Mouse (Mus musculus): ENCODE data around the gene Gm21988. TPM values are rescaled to one million over a fixed set of nuclear protein-coding genes. Genes with fewer than 3 reads are reported as not detected.
A peak's percentile ranks its signal among the peaks of the same experiment; 100 is the strongest.

Gene Gm21988
- polyA plus RNA-seq, 1 experiment from 2014 or later = 11.5 TPM

- ATAC-seq (ENCODE audit: insufficient read depth, low FRiP score, low TSS enrichment) (no peak), DNase-seq (ENCODE audit: low spot score) (no peak)
- Histone ChIP-seq H3K9ac (ENCODE audit: low read length) (no peak overlapping the region), H3K4me1 (ENCODE audit: control insufficient read depth, insufficient read depth, low read length) (peaks cover 13% of the 10 kb centered on the region), H3K4me2 (ENCODE audit: low read depth) (no peak overlapping the region), H3K27me3 (ENCODE audit: control insufficient read depth, insufficient read depth, low read length) (no peaks in the 10 kb centered on the region), H3K36me3 (ENCODE audit: control insufficient read depth, insufficient read depth, low read length) (no peaks in the 10 kb centered on the region), H3K4me3 (ENCODE audit: low read depth, low read length) (no peak overlapping the region), H3K9me3 (ENCODE audit: control insufficient read depth, low read length) (no peaks in the 10 kb centered on the region), H3K27ac (ENCODE audit: low read depth, low read length) (no peak overlapping the region)
- WGBS = 64% methylated on average over 11 of the region's 11 CpGs
Measured at GRCm38 (mm10) chr11:70242591-70242990, 3.0 kb upstream of the Gm21988 start.

- peak overlapping the region; percentile 88 for H3K9ac ChIP-seq (ENCODE audit: low read length)
- H3K4me2 ChIP-seq (ENCODE audit: low read depth) = peak overlapping the region; percentile 97
- no peaks in the 10 kb centered on the region for H3K27me3 ChIP-seq (ENCODE audit: control insufficient read depth, insufficient read depth, low read length)
- H3K4me1 ChIP-seq (ENCODE audit: control insufficient read depth, insufficient read depth, low read length) = peaks cover 18% of the 10 kb centered on the region
- H3K4me3 ChIP-seq (ENCODE audit: low read depth, low read length) = peak overlapping the region; percentile 94
- DNase-seq (ENCODE audit: low spot score) (no peak), ATAC-seq (ENCODE audit: insufficient read depth, low FRiP score, low TSS enrichment) (no peak)
- H3K9me3 ChIP-seq (ENCODE audit: control insufficient read depth, low read length) = no peaks in the 10 kb centered on the region
- H3K27ac ChIP-seq (ENCODE audit: low read depth, low read length) = peak overlapping the region; percentile 21; the same call in 1 of the 2 replicates
- 0 out of 2 replicates have a peak, but pooled peaks cover 4% of the 10 kb centered on the region for H3K36me3 ChIP-seq (ENCODE audit: control insufficient read depth, insufficient read depth, low read length)
- 14% methylated on average over 23 of the region's 23 CpGs for WGBS
Measured at GRCm38 (mm10) chr11:70238591-70239440, 814 bp downstream of the Gm21988 start.

GRCm38 (mm10) chr11:70237457-70238167, 2.0 kb downstream of the Gm21988 start, which contains the start of gene 0610010K14Rik:
TSS of gene 0610010K14Rik (minus strand) at chr11:70237914.
- peak within 1 kb of the TSS; percentile 88 for H3K9ac ChIP-seq (ENCODE audit: low read length)
- H3K27ac ChIP-seq (ENCODE audit: low read depth, low read length) = peak within 1 kb of the TSS; percentile 88
- ATAC-seq (ENCODE audit: insufficient read depth, low FRiP score, low TSS enrichment) (peak; percentile 92), DNase-seq (ENCODE audit: low spot score) (peak; percentile 97)
- no peaks in the 10 kb centered on the region for H3K9me3 ChIP-seq (ENCODE audit: control insufficient read depth, low read length)
- WGBS = under 1% methylated on average over 45 of the region's 70 CpGs
- H3K27me3 ChIP-seq (ENCODE audit: control insufficient read depth, insufficient read depth, low read length) = no peaks in the 10 kb centered on the region
- H3K36me3 ChIP-seq (ENCODE audit: control insufficient read depth, insufficient read depth, low read length) = 0 out of 2 replicates have a peak, but pooled peaks cover 4% of the 10 kb centered on the region
- H3K4me2 ChIP-seq (ENCODE audit: low read depth) = peak within 1 kb of the TSS; percentile 97
- H3K4me3 ChIP-seq (ENCODE audit: low read depth, low read length) = peak within 1 kb of the TSS; percentile 94
- peaks cover 18% of the 10 kb centered on the region for H3K4me1 ChIP-seq (ENCODE audit: control insufficient read depth, insufficient read depth, low read length)

- ATAC-seq (ENCODE audit: insufficient read depth, low FRiP score, low TSS enrichment) (no peak), DNase-seq (ENCODE audit: low spot score) (no peak)
- H3K4me1 ChIP-seq (ENCODE audit: control insufficient read depth, insufficient read depth, low read length) = peaks cover 18% of the 10 kb centered on the region
- H3K36me3 ChIP-seq (ENCODE audit: control insufficient read depth, insufficient read depth, low read length) = 0 out of 2 replicates have a peak, but pooled peaks cover 4% of the 10 kb centered on the region
- peak overlapping the region; percentile 82 for H3K9ac ChIP-seq (ENCODE audit: low read length)
- no peaks in the 10 kb centered on the region for H3K9me3 ChIP-seq (ENCODE audit: control insufficient read depth, low read length)
- H3K27ac ChIP-seq (ENCODE audit: low read depth, low read length) = no peak overlapping the region
- no peaks in the 10 kb centered on the region for H3K27me3 ChIP-seq (ENCODE audit: control insufficient read depth, insufficient read depth, low read length)
- H3K4me2 ChIP-seq (ENCODE audit: low read depth) = peak overlapping the region; percentile 97
- peak overlapping the region; percentile 94 for H3K4me3 ChIP-seq (ENCODE audit: low read depth, low read length)
- 56% methylated on average over 7 of the region's 7 CpGs for WGBS
Measured at GRCm38 (mm10) chr11:70236717-70237116, 2.9 kb downstream of the Gm21988 start.

GRCm38 (mm10) chr11:70235254-70235900, 4.3 kb downstream of the Gm21988 start:
- H3K9me3 ChIP-seq (ENCODE audit: control insufficient read depth, low read length) = no peaks in the 10 kb centered on the region
- H3K4me3 ChIP-seq (ENCODE audit: low read depth, low read length) = no peak overlapping the region
- no peak overlapping the region for H3K9ac ChIP-seq (ENCODE audit: low read length)
- ATAC-seq (ENCODE audit: insufficient read depth, low FRiP score, low TSS enrichment) = no peak
- DNase-seq (ENCODE audit: low spot score) = peak; percentile 1
- 92% methylated on average over 12 of the region's 12 CpGs for WGBS
- H3K36me3 ChIP-seq (ENCODE audit: control insufficient read depth, insufficient read depth, low read length) = 0 out of 2 replicates have a peak, but pooled peaks cover 4% of the 10 kb centered on the region
- no peak overlapping the region for H3K4me2 ChIP-seq (ENCODE audit: low read depth)
- H3K27me3 ChIP-seq (ENCODE audit: control insufficient read depth, insufficient read depth, low read length) = peaks cover under 1% of the 10 kb centered on the region
- no peak overlapping the region for H3K27ac ChIP-seq (ENCODE audit: low read depth, low read length)
- H3K4me1 ChIP-seq (ENCODE audit: control insufficient read depth, insufficient read depth, low read length) = peaks cover 16% of the 10 kb centered on the region

GRCm38 (mm10) chr11:70234497-70234896, 5.1 kb downstream of the Gm21988 start:
- WGBS = 89% methylated on average over 8 of the region's 8 CpGs
- Histone ChIP-seq H3K4me3 (ENCODE audit: low read depth, low read length) (no peak overlapping the region), H3K9me3 (ENCODE audit: control insufficient read depth, low read length) (no peaks in the 10 kb centered on the region), H3K36me3 (ENCODE audit: control insufficient read depth, insufficient read depth, low read length) (0 out of 2 replicates have a peak, but pooled peaks cover 4% of the 10 kb centered on the region), H3K4me2 (ENCODE audit: low read depth) (no peak overlapping the region), H3K4me1 (ENCODE audit: control insufficient read depth, insufficient read depth, low read length) (peaks cover 14% of the 10 kb centered on the region), H3K9ac (ENCODE audit: low read length) (no peak overlapping the region), H3K27me3 (ENCODE audit: control insufficient read depth, insufficient read depth, low read length) (peaks cover 9% of the 10 kb centered on the region), H3K27ac (ENCODE audit: low read depth, low read length) (no peak overlapping the region)
- DNase-seq (ENCODE audit: low spot score) (peak; percentile 2), ATAC-seq (ENCODE audit: insufficient read depth, low FRiP score, low TSS enrichment) (no peak)

GRCm38 (mm10) chr11:70234037-70234436, 5.6 kb downstream of the Gm21988 start:
- Histone ChIP-seq H3K9ac (ENCODE audit: low read length) (no peak overlapping the region), H3K27me3 (ENCODE audit: control insufficient read depth, insufficient read depth, low read length) (peaks cover 14% of the 10 kb centered on the region), H3K4me1 (ENCODE audit: control insufficient read depth, insufficient read depth, low read length) (peaks cover 15% of the 10 kb centered on the region), H3K4me2 (ENCODE audit: low read depth) (no peak overlapping the region), H3K27ac (ENCODE audit: low read depth, low read length) (no peak overlapping the region), H3K4me3 (ENCODE audit: low read depth, low read length) (no peak overlapping the region), H3K36me3 (ENCODE audit: control insufficient read depth, insufficient read depth, low read length) (0 out of 2 replicates have a peak, but pooled peaks cover 4% of the 10 kb centered on the region), H3K9me3 (ENCODE audit: control insufficient read depth, low read length) (no peaks in the 10 kb centered on the region)
- ATAC-seq (ENCODE audit: insufficient read depth, low FRiP score, low TSS enrichment) (no peak), DNase-seq (ENCODE audit: low spot score) (peak; percentile 8)
- 65% methylated on average over 5 of the region's 5 CpGs for WGBS

- peak overlapping the region; percentile 40 for H3K4me2 ChIP-seq (ENCODE audit: low read depth)
- H3K9ac ChIP-seq (ENCODE audit: low read length) = peak overlapping the region; percentile 47
- no peak for ATAC-seq (ENCODE audit: insufficient read depth, low FRiP score, low TSS enrichment)
- H3K27me3 ChIP-seq (ENCODE audit: control insufficient read depth, insufficient read depth, low read length) = peaks cover 23% of the 10 kb centered on the region
- peaks cover 7% of the 10 kb centered on the region for H3K4me1 ChIP-seq (ENCODE audit: control insufficient read depth, insufficient read depth, low read length)
- 0 out of 2 replicates have a peak, but pooled peaks cover 4% of the 10 kb centered on the region for H3K36me3 ChIP-seq (ENCODE audit: control insufficient read depth, insufficient read depth, low read length)
- H3K27ac ChIP-seq (ENCODE audit: low read depth, low read length) = no peak overlapping the region
- H3K9me3 ChIP-seq (ENCODE audit: control insufficient read depth, low read length) = no peaks in the 10 kb centered on the region
- WGBS = 45% methylated on average over 8 of the region's 8 CpGs
- DNase-seq (ENCODE audit: low spot score) = no peak
- no peak overlapping the region; the same call in 1 of the 2 replicates for H3K4me3 ChIP-seq (ENCODE audit: low read depth, low read length)
Measured at GRCm38 (mm10) chr11:70233016-70233415, 6.6 kb downstream of the Gm21988 start.

Measured in neural tube, embryonic 11.5 days (tissue).